Mouse (Mus musculus) adrenal gland (tissue): ENCODE measurements around the gene Tmem206.

Experiments used
- intact Hi-C: fragments of 180-260 bp; cut with DNase I; formaldehyde crosslinking; loops from one replicate; pipeline ENCODE4 v1.15.1; 2025
- long read RNA-seq, 2 experiments: library from polyadenylated mRNA; unstranded; transcript quantifications; one replicate each; pipeline ENCODE4 v2.0.0; 2020; ENCODE audit warnings: borderline replicate concordance in 1 of 2; ENCODE audit not compliant: insufficient replicate concordance in 1 of 2

Tmem206 gene
- long read RNA-seq, experiment 1, transcript Tmem206-201 (8 exons, 2,246 nt), result major isoform, 13 of 16 reads
- long read RNA-seq, experiment 1, partial matches to known transcripts, result 0 of 16 reads
- long read RNA-seq, experiment 1, other reads (novel, unspliced or antisense), result 3 of 16 reads
- long read RNA-seq, experiment 2, transcript Tmem206-201 (8 exons, 2,246 nt), result major isoform, 7 of 9 reads
- long read RNA-seq, experiment 2, partial matches to known transcripts, result 2 of 9 reads
- long read RNA-seq, experiment 2, other reads (novel, unspliced or antisense), result 0 of 9 reads

DNA sequence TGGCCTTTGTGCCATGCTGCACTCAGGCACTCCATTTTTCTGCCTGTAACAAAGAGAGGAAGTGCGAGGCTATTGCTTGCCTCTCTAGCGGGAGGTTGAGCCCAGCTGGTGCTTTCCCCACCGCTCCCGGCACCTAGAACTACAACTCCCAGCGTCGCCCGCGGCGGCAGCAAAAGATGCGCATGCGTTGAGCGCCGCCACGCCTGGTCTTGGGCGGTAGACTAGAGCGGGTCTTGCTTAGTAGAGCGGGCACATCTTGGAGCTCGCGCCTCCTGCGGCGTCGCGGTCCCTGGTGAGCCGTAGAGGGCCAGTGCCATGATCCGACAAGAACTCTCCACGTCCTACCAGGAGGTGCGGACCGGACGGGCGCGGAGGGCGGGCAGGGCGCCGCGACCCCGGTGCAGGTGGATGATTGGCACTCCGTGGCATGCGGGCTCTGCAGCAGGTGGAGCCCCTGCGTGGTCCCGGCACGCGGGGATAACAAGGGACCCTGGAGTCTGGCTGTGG is at the start of gene Tmem206:
Gene Tmem206, plus strand, starts transcription at position 187 of the 507 bp plus-strand sequence.
- intact Hi-C loops, result no loop called here

DNA sequence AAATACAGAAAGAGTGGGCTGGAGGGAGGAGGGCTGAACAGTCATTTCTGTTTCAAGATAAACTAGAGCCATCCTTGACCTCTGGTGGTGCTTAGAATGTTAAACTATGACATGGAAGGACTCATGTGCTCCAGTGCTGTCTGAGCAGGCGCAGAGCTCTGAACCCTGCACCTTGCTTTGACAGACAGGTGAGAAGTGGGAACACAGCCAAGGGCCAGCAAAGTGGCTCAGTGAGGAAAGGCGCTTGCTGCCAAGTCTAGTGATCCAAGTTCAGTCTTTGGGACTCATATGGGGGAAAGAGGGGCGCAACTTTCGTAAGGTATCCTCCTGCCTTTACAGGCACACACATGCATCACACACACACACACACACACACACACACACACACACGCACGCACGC is 49.5 kb upstream of the Tmem206 start:
- intact Hi-C loops, result loop anchor here (5.0 to 10.0 kb wide), 2 partner anchors 191 to 329 kb away; no protein-coding TSS in a partner anchor

DNA sequence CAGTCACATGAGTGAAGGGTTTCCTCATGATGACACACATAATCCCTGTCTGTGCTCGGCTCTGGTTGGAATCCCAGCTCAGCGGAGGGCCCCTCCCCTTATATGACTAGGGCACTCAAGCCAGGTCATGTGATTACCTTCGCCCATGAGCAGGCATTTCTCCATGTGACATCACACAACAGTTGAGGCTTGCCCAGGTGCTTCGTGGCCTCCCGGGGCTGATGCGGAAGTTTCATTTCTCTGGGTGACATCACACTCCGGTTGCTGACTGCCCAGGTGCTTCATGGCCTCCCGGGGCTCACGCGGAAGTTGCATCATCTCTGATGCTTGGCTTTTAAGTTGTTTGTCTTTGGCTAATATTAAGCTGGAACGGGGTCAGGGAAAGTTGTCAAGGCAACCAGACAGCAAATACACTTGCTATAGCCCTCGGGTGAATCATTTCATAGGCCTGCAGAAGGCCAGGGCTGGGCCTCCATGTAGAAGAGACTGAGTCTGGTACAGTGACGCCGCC is 48.1 kb upstream of the Tmem206 start:
- intact Hi-C loops, result loop anchor here (5.0 to 10.0 kb wide), 2 partner anchors 193 to 330 kb away; no protein-coding TSS in a partner anchor

DNA sequence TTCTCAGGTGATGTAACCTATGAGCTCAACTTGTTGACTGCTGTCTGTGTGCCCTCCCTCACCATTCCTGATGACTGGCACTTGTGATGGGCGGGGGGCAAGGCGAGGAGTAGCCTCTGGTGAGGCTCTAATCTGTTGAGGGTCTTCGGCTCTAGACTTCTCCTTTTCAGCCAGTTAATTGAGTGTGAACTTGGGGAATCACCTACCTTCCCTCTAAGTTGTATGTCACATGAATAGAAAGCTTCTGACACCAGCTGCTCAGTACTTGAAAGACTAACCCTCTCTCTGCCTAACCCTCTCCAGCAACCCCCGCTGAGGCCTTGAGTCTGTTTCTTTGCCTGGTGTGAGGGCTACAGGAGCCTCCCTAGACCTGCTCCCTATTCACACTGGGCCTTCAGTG is 47.4 kb upstream of the Tmem206 start:
- intact Hi-C loops, result loop anchor here (5.0 to 10.0 kb wide), 2 partner anchors 194 to 331 kb away; no protein-coding TSS in a partner anchor

DNA sequence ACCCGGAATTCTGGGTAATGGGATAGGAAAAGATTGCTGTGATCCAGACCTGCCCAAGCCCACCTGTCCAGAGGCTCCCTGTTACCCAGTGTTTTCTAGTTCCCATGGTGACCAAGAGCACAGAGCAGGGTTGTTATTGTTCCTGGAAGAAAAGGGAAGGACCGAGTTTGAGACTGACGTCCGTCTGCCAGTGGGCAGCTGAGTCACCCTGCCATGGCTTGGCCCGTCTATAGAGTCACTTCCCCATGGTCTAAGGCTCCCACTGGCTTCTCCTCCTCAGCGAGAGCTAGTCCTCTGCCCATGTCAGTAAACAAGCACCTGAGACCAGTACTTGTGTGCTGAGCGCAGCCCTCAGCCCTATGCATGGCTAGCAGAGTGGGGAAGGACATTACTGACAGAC is 44.5 kb upstream of the Tmem206 start:
- intact Hi-C loops, result no loop called here

DNA sequence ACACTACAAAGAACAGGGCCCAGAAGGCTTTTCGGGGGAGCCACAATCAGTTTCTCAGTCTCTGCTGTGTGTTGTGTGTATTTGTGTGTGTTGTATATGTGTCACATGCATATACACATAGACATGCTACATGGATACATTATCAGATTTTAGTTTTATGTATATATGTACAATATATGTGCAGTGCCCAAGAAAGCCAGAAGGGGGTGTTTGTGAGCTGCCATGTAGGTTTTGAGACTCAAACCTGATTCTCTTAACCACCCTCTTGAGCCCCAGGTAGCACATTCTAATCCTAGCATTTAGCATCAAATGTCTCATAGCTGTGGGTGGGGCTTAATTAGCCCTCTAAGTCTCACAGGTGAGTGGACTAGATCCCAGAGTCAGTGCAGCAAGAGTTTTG is 43.4 kb upstream of the Tmem206 start:
- intact Hi-C loops, result no loop called here

DNA sequence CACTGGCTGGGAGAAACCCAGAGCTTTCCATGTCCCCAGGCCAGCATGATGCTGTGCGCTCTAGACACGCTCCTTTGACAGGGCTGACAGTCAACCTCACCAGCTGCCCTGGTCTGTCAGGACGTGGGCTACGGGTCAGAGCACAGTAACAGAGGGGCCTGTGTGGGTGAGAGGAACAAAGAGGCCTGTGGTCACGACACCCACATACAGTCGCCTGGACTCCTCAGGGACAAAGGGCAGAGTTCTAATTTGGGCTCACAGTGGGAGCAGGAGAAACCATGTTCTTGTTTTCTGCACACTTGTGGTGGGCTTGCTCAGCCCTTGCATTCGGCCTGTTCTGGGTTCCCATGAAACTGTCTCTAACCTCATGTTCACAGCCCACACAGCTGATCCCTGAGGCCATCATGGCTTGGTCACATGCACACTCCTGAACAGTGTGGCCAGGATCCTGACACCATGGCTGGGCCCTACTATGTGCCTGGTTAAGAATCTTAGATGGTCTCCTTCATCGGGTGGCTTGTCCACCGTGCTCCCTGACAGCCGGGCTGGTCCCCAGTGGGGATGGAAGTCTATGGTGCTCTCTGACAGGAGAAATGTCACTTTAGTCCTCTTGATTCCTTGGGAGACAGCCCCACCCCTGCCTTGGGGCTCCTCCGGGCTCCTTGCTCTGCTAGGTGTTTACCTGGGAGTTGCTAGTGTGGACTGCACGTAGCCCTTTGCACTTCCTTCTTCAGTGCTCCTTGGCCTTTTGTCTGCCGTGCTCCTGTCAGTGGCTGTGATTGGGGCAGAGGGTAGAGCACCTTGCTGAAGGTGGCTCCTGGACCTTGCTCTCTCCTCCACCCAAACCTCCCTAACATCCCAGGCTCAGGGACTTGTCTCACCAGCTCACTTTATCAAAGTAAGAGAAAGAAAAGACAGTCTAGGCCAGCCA is 42.3 kb upstream of the Tmem206 start:
- intact Hi-C loops, result no loop called here

DNA sequence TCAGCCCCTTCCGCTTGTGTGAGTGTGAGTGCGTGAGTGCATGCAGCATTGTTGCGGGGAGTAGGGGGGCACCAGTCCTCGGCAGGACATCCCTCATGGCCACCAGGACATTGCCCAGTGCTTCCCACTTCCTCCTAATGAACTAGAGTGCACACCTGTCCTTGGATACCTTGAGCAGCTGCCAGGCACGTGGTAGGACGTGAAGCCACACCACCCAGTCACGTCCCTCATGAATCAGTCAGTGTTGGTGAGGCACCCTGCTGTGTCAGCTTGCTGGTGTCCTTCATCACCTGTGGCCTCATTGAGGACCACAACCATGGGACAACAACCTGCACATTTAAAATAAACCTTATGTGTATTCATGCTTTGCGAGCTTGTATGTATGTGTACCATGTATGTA is 41.2 kb upstream of the Tmem206 start:
- intact Hi-C loops, result no loop called here

DNA sequence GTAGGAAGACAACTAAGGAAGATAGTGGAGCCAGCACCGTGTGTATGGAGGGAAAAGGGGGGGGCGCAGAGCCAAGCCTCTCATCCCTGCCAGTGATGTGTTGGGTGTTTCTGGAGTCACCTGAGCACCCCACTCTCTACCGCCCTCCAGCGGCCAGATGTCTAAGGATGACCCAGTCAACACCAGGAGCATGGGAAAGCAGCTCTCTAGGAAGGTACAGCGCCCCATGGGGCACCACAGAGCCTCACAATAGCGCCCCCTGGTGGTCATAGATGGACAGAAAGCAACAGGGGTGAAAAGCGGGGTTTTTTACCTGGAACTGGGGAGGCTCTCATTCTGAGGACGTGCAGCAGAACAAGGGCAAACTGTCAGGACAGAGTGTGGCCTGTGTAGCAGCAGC is 37.0 kb upstream of the Tmem206 start:
- intact Hi-C loops, result no loop called here

DNA sequence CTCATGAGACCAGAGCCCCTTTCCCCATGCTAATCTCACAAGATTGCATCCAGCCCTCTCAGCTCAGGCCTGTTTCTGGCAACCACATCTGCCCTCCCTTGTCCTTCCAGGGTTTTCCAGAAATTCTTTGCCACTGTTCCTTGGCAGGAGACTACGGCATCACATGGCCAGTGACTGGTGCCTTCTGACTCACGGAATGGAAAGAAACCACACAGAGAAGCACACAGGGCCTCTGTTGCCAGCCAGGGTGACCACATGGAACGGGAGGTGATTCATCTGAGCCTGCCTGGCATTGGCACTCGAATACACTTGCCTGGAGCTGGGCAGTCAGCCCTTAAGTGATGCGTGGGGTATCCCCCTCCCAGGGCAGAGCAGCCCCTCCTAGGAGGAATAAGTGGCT is 33.4 kb upstream of the Tmem206 start:
- intact Hi-C loops, result loop anchor here (10.0 kb wide), 1 partner anchor 522 kb away; no protein-coding TSS in a partner anchor

DNA sequence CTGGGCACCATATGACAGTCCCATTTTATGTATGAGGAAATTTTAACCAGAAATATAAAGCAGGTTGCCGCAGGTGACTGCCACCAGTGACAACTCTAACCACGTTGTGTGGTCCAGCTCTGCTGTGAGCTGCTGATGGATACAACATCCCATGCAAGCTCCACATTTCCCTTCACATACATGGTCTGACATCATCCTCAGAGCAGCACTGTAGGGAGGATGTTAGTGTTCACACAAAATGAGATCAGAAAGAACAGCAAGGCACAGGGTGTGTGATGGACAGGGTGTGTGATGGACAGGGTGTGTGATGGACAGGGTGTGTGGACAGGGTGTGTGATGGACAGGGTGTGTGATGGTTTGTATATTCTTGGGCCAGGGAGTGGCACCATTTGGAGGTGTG is 32.7 kb upstream of the Tmem206 start:
- intact Hi-C loops, result loop anchor here (10.0 kb wide), 1 partner anchor 522 kb away; no protein-coding TSS in a partner anchor

DNA sequence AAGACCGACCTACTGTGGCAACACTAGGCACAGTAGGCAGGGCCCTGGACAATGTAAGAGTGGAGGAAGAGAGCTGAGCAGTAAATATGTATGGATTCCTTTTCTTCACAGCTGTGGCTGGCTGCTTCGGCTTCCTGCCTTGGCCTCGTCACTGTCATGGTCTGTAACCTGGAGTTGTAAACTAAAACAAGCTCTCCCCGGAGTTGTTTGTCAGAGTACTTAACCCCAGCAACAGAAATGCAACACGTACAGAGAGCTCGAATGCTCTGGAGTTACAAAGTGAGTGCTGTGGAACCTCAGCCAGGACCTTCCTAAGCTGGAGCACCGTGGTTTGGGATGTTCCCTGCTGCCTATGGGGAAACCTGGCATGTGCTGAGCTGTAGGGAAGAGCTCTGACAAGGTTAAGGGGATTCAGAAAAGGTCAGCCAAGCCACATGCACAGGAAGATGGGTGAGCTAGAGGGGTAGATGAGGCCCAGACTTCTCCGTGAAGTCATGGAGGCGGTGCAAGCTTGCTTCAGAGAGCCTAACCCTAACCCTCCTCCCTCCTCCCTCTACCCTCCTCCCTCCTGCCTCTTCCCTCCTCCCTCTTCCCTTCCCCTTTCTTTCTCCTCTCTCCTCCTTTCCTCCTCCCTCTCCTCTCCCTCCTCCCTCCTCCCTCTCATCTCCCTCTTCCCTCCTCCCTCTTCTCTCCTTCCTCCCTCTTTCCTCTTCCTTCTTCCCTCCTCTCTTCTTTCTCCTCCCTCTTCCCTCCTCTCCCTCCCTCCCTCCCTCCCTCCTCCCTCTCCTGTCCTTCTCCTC is 31.5 kb upstream of the Tmem206 start:
- intact Hi-C loops, result loop anchor here (10.0 kb wide), 1 partner anchor 521 kb away; no protein-coding TSS in a partner anchor

DNA sequence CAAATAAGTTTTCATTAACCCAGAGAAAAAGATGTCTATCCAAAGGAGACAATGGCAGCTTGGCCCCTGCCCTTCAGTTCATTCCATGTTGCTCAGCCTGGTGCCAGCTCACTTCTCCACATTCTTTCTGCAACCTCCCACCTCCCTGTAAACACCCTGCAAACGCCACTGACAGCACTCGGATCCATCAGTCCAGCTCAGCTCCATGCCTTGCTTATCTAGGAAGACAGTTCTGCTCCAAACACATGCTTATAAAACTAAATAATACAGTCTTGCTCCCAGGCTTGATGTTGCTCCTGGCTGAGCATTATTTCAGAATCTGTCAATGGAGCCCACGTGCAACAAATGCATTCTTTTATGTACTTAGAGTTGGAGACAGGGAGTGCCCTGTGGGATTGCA is 29.9 kb upstream of the Tmem206 start:
- intact Hi-C loops, result loop anchor here (10.0 kb wide), 1 partner anchor 519 kb away; no protein-coding TSS in a partner anchor

DNA sequence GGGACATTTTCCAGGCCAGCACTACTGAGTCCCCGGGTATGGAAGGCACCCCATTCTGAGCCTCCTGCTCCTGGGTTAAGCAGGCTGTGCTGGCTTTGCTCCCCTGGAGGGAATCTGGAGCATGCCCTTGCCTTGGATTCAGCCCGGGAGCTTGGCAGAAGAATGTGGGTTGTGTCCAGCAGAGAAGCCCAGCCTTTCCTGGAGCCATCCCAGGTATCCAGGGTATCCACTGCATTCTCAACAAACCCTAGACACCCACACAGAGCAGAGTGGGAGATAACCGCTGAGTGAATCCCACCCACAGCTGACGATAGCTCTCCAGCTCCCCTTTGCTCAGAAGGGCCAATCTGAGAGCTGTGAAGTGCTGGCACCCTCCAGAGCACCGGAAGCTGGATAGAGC is 29.3 kb upstream of the Tmem206 start:
- intact Hi-C loops, result loop anchor here (10.0 kb wide), 1 partner anchor 518 kb away; no protein-coding TSS in a partner anchor

DNA sequence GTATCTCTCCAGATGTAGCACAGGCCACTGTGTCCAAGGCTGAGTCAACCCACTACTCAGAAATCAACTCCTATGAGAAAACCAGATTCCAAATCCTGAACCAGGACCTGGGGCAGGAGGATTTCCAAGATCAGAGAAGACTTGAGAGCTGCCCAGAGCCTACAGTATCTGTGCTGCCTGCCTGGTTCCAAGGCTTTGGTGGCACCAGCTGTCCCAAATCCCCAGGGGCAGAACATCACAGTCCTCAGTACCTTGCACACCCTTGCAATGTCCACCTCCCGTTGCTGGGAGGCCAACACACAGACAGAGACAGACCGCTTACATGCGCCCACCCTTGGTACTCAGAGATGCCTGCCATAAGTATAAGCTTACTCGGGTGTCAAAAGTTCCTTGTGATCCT is 27.4 kb upstream of the Tmem206 start:
- intact Hi-C loops, result loop anchor here (10.0 kb wide), 1 partner anchor 516 kb away; no protein-coding TSS in a partner anchor

DNA sequence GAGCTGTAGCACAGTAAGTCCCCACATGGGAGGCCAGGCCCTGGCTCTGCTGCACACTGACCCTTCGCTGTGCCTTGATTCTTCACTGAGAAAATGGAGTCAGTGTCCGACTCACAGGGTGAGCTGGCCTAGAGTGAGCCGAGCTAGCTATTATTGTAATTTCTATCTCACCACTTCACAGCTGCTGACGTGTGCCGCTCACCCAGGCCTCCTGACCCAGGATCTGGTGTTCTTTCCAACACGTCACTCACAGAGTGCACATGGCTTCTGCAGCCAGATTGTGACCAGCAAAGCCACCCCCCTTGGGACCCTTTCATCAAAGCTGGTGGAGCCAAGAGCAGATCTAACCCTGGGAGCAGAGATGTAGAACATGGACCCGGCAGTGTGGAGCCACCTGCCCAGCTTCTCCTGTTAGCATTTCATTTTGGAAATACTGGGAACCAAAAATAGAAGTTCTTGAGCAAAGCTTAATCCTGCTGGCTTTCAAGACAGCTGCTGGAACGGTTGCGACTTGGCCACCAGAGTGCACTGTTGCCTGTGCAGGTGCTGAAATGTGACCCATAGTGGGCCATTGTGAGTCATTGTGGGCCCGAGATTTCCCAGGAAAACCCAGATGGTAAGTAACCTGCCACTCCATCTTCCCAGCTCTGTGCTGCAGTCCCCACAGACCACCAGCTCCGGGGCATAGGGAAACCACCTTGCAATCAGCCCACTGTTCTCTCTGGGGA is 26.3 kb upstream of the Tmem206 start:
- intact Hi-C loops, result loop anchor here (10.0 kb wide), 1 partner anchor 515 kb away; no protein-coding TSS in a partner anchor

DNA sequence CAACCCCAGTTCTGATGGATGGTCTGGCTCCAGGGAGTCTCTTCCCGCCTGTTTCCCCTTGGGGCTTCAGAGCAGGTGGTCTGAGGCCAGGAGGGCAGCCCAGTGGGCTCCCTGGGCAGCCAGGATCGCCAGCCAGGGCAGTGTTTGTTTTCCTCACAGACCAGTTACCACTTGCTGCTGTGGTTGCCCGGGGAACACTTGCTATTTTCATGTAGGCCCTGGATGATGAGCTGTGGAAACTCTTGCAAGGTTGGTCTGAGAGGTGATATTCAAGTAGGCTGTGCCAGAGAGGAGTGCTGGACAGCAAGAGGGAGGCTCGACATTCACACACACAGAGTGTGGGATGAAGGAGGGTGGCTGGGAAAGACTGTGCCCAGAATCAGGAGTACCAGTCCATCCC is 23.8 kb upstream of the Tmem206 start:
- intact Hi-C loops, result no loop called here

DNA sequence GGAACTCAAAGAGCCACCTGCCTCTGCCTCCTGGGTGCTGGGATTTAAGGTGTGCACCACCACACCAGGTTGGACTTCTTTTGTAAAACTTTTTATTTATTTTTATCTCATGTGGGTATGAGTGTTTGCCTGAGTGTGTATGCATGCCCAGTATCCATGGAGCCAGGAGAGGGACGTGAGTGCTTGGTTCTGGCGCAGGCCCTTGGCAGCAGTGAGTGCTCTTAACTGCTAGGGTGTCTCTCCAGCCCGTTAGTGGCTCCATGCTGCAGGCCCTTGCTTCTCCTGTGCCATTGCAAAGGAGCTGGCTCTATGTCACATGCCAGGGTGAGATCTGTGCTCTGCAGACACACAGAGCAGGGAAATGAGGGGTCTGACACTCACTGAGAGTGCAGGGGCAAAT is 22.0 kb upstream of the Tmem206 start:
- intact Hi-C loops, result no loop called here

DNA sequence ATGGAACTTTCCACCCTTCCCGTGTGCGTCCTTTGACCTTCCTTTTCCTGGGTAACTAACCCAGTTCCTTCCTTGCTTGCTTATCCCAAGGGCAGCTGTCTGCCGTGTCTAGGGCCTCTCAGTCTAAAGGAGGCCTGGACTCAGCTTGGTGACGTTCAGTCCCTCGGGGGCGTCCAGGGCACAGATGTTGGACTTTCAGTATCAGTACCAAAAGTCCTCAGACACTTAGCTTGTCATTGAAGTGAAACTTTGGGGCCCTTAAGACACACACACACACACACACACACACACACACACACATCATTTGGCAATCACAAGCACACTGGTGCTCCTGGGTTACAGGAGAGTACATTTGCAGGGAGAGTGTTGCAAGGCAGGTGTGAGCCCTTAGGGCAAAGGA is 21.5 kb upstream of the Tmem206 start:
- intact Hi-C loops, result no loop called here

DNA sequence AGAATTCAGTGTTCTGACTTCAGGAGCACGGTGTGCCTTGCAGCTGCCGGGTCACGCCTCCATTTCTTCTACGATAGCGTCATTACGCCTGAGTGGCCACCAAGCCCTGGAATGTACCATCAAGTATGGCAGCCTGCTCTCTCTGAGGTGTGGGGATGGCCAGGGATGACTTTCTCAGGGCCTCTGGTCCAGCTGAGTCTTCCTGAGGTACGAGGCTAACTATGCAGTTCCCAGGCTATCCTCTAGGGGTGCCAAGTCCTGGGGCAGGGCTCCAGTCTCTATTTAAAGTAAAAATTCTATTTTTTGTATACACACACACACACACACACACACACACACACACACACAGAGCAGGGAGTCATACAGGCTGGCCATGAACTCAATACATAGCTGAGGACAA is 20.1 kb upstream of the Tmem206 start:
- intact Hi-C loops, result no loop called here
